Comparison of ENCODE assay signal across 1 mouse cellular context in the genomic region with DNA sequence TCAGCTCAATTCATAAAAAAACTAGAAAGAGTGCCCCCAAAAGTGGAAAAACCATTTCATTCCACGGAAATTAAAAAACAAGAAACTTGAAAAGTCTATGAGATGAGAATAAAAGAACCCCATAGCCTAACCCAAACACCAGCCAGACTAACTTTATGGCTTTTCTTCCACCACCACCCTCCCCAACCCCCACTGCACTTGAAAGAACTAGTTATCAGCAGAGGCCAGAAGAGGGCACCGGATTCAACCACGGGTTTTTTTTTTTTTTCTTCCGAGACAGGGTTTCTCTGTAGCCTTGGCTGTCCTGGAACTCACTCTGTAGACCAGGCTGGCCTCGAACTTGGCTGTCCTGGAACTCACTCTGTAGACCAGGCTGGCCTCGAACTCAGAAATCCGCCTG.
TF ChIP-seq lines count a peak whose summit lies in the region.

No protein-coding gene starts in this region.

TF ChIP-seq in MEL, 35 proteins besides CTCF, POLR2A, EP300 and RAD21 (continued from another document):
- peak; percentile 67; the same call in 1 of the 2 replicates for TF ChIP-seq SIN3A (IDR thresholded peaks at IDR 0.05; ENCODE audit: low read length)
- TF ChIP-seq GATA1 (IDR thresholded peaks at IDR 0.05; ENCODE audit: low read depth, low read length), result peak; percentile 86
- peak; percentile 66 for TF ChIP-seq CHD2 (IDR thresholded peaks at IDR 0.05; ENCODE audit: low read length)
- no peak; the same call in 1 of the 2 replicates for TF ChIP-seq TBP (IDR thresholded peaks at IDR 0.05; ENCODE audit: low read depth, low read length)
- no peak for TF ChIP-seq POLR2AphosphoS5 (IDR thresholded peaks at IDR 0.05; ENCODE audit: borderline replicate concordance, low read depth, low read length)
- peak; percentile 90 for TF ChIP-seq TCF12 (IDR thresholded peaks at IDR 0.05; ENCODE audit: low read depth, low read length)
- TF ChIP-seq MYC (IDR thresholded peaks at IDR 0.05; ENCODE audit: low read depth, low read length), result peak; percentile 63; the same call in 1 of the 2 replicates
- no peak for TF ChIP-seq NELFE (IDR thresholded peaks at IDR 0.05; ENCODE audit: low read depth, low read length)
- peak; percentile 80 for TF ChIP-seq TAL1 (IDR thresholded peaks at IDR 0.05; ENCODE audit: low read length)
- peak; percentile 88; the same call in 1 of the 2 replicates for TF ChIP-seq CHD1 (IDR thresholded peaks at IDR 0.05; ENCODE audit: low read depth, low read length)
- TF ChIP-seq SMC3 (IDR thresholded peaks at IDR 0.05; ENCODE audit: low read depth, low read length), result peak; percentile 25; the same call in 1 of the 2 replicates
- TF ChIP-seq MAFK (IDR thresholded peaks at IDR 0.05; ENCODE audit: borderline replicate concordance, low read depth, low read length), result peak; percentile 34; the same call in 1 of the 2 replicates
- TF ChIP-seq USF2 (IDR thresholded peaks at IDR 0.05; ENCODE audit: borderline replicate concordance in 1 of 2, insufficient read depth in 1 of 2, low read depth in 1 of 2, low read length in 2 of 2), result no peak
- peak; percentile 78; the same call in 1 of the 2 replicates for TF ChIP-seq MXI1 (IDR thresholded peaks at IDR 0.05; ENCODE audit: low read depth, low read length)
- peak; percentile 14; the same call in 1 of the 2 replicates for TF ChIP-seq USF1 (IDR thresholded peaks at IDR 0.05; ENCODE audit: low read depth, low read length)
- TF ChIP-seq MAZ (IDR thresholded peaks at IDR 0.05; ENCODE audit: low read depth, low read length), result peak; percentile 76; the same call in 1 of the 2 replicates
- no peak for TF ChIP-seq MYB (IDR thresholded peaks at IDR 0.05; ENCODE audit: low read depth, low read length)
- TF ChIP-seq BHLHE40 (IDR thresholded peaks at IDR 0.05; ENCODE audit: borderline replicate concordance, low read depth, low read length), result peak; percentile 55
- TF ChIP-seq NRF1 (IDR thresholded peaks at IDR 0.05; ENCODE audit: insufficient read depth, low read depth, low read length, poor library complexity, severe bottlenecking), result no peak
- TF ChIP-seq UBTF (IDR thresholded peaks at IDR 0.05; ENCODE audit: borderline replicate concordance, insufficient read depth, low read depth, low read length), result no peak
- no peak for TF ChIP-seq GABPA (IDR thresholded peaks at IDR 0.05; ENCODE audit: low read depth, low read length)
